Mouse (Mus musculus): Measurements from ENCODE around the gene Otulinl.
A peak's percentile ranks its signal among the peaks of the same experiment; 100 is the strongest.

Gene Otulinl

DNA sequence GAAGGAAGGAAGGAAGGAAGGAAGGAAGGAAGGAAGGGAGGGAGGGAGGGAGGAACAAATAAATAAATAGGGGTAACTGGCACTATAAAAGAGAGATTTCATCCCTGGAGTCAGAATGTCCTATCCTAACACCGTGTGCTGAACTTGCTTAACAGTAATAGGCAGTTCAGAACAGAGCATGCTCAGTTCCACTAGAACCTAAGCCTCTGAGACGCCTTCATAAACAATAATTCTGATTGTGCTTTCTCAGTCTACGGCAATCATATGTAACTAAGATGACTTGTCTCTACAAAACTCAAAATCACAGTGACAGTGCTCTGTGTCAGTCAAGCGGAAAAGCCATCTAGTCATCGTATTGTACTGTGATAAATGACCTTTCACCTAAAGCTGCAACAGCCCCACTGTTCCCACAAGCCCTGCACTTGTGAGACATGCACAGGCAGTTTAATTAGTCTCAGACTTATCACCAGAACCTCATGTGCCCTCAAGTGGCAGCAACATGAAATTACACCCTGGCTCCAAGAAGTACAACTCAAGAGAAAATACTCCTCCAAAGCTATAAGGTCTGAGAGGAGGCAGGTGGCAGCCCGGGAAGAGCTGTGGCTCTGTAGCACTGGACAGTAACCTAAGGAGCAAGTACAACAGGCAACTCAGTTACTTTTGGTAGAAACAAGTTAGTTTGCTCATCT lies 68.7 kb downstream of the Otulinl start:
- DNase-seq, result peak; percentile 73

- DNase-seq, result no peak
These were observed 71.8 kb downstream of the Otulinl start for GRCm38 (mm10) chr15:27609554-27609953.

DNA sequence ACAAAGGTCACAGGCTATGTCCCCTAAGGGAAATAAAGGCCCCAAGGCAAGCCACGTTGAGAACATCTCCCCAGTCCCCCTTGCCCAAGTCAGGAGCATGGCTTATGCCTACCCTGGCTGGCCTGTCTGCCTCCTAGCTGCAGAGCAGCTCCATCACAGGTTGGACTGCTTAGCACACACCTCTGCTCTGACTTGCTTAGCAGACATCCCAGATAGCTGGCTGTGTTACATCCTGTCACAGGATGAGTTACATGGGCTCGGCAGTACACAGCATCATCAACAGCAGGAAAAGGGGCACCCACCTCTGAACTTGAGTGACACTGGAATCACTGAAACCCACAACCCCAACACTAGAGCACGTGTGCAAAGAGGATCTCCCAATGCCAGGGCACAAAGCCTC lies 76.1 kb downstream of the Otulinl start:
- no peak for DNase-seq

Data from cerebellum, adult 8-10 months (tissue).